Mouse (Mus musculus) gastrocnemius, adult 2 months (tissue): ENCODE results near the gene Rrad. TPM values are rescaled to one million over a fixed set of nuclear protein-coding genes. Genes with fewer than 3 reads are reported as not detected.
A peak's percentile ranks its signal among the peaks of the same experiment; 100 is the strongest.

ENCODE experiments used
- DNase-seq: peaks from one replicate; pipeline ENCODE4 v3.0.0; 2022
- H3K27ac ChIP-seq: fragments of 200-600 bp; 2 replicates; pipeline ENCODE4 v1.8.1; 2022; ENCODE audit warnings: mild to moderate bottlenecking
- H3K4me3 ChIP-seq: fragments of 200-600 bp; 2 replicates; pipeline ENCODE4 v1.8.1; 2022; ENCODE audit warnings: mild to moderate bottlenecking, moderate library complexity
- CTCF ChIP-seq: fragments of 200-600 bp; IDR thresholded peaks from 2 replicates; pipeline ENCODE4 v1.8.1; 2022; ENCODE audit warnings: antibody characterized with exemption, mild to moderate bottlenecking, moderate library complexity
- intact Hi-C: fragments of 180-260 bp; cut with DNase I; formaldehyde crosslinking; loops from one replicate; pipeline ENCODE4 v1.15.1; 2025
- total RNA-seq, 2 experiments: library from RNA; stranded (reverse); gene quantifications; 2 replicates each; pipeline ENCODE4 v1.2.3; 2021

The Rrad gene
- total RNA-seq, 2 experiments from 2014 or later = 2.8 to 3.1 TPM

- no peak for TF ChIP-seq CTCF
- intact Hi-C loops = no loop called here
- DNase-seq = no peak
- Histone ChIP-seq H3K4me3 (no peak overlapping the region), H3K27ac (peak overlapping the region; percentile 78)
Measured at GRCm38 (mm10) chr8:104632486-104632885, 1.4 kb upstream of the Rrad start.

- intact Hi-C loops = no loop called here
- DNase-seq = peak; percentile 27
- TF ChIP-seq CTCF = no peak
- peak overlapping the region; percentile 71 for H3K4me3 ChIP-seq
- H3K27ac ChIP-seq = peak overlapping the region; percentile 78
Measured at GRCm38 (mm10) chr8:104631975-104632374, 848 bp upstream of the Rrad start.

GRCm38 (mm10) chr8:104630574-104630973 lies 553 bp downstream of the Rrad start:
- intact Hi-C loops = no loop called here
- peak overlapping the region; percentile 75 for H3K27ac ChIP-seq
- peak; percentile 21 for TF ChIP-seq CTCF
- peak overlapping the region; percentile 71 for H3K4me3 ChIP-seq
- peak; percentile 63 for DNase-seq

GRCm38 (mm10) chr8:104630111-104630479 lies 1.0 kb downstream of the Rrad start:
- no peak for DNase-seq
- Histone ChIP-seq H3K4me3 (peak overlapping the region; percentile 71), H3K27ac (peak overlapping the region; percentile 75)
- intact Hi-C loops = no loop called here
- no peak for TF ChIP-seq CTCF

- intact Hi-C loops = no loop called here
- H3K4me3 ChIP-seq = peak overlapping the region; percentile 71
- no peak for TF ChIP-seq CTCF
- peak; percentile 69 for DNase-seq
- peak overlapping the region; percentile 75 for H3K27ac ChIP-seq
Measured at GRCm38 (mm10) chr8:104629306-104630110, 1.6 kb downstream of the Rrad start.

GRCm38 (mm10) chr8:104628402-104628801 lies 2.7 kb downstream of the Rrad start:
- no peak overlapping the region for H3K4me3 ChIP-seq
- no peak for TF ChIP-seq CTCF
- H3K27ac ChIP-seq = peak overlapping the region; percentile 75
- DNase-seq = no peak
- intact Hi-C loops = no loop called here

- intact Hi-C loops = no loop called here
- no peak for TF ChIP-seq CTCF
- Histone ChIP-seq H3K27ac (no peak overlapping the region), H3K4me3 (no peak overlapping the region)
- no peak for DNase-seq
Measured at GRCm38 (mm10) chr8:104627065-104627740, 3.9 kb downstream of the Rrad start.

- H3K27ac ChIP-seq = no peak within 1 kb of the TSS
- H3K4me3 ChIP-seq = no peak within 1 kb of the TSS
- intact Hi-C loops = no loop called here
- DNase-seq = no peak
- TF ChIP-seq CTCF = no peak
Measured at GRCm38 (mm10) chr8:104624161-104624560, 7.0 kb downstream of the Rrad start, which contains the start of gene Cdh16. Cdh16 (minus strand) TSS chr8:104624396.

GRCm38 (mm10) chr8:104620765-104621164 lies 10.4 kb downstream of the Rrad start:
- intact Hi-C loops = no loop called here
- no peak overlapping the region for H3K27ac ChIP-seq
- no peak for DNase-seq
- TF ChIP-seq CTCF = no peak
- H3K4me3 ChIP-seq = no peak overlapping the region

- intact Hi-C loops = no loop called here
- TF ChIP-seq CTCF = no peak
- no peak overlapping the region for H3K4me3 ChIP-seq
- H3K27ac ChIP-seq = peak overlapping the region; percentile 51
- DNase-seq = peak; percentile 65
Measured at GRCm38 (mm10) chr8:104613119-104613518, 18.0 kb downstream of the Rrad start.

- intact Hi-C loops = no loop called here
- Histone ChIP-seq H3K27ac (peak overlapping the region; percentile 68), H3K4me3 (no peak overlapping the region)
- no peak for DNase-seq
- TF ChIP-seq CTCF = no peak
Measured at GRCm38 (mm10) chr8:104611613-104612012, 19.5 kb downstream of the Rrad start.

- intact Hi-C loops = no loop called here
- peak; percentile 56 for DNase-seq
Measured at GRCm38 (mm10) chr8:104610185-104610766, 20.9 kb downstream of the Rrad start.

GRCm38 (mm10) chr8:104609222-104609621 lies 21.9 kb downstream of the Rrad start:
- Histone ChIP-seq H3K4me3 (no peak overlapping the region), H3K27ac (peak overlapping the region; percentile 68)
- intact Hi-C loops = no loop called here
- TF ChIP-seq CTCF = no peak
- peak; percentile 87 for DNase-seq

More at GRCm38 (mm10) chr8:104610185-104610766, 20.9 kb downstream of the Rrad start:
- H3K27ac ChIP-seq = peak overlapping the region; percentile 68
- no peak overlapping the region for H3K4me3 ChIP-seq
- no peak for TF ChIP-seq CTCF
